Mouse (Mus musculus) ovary, postnatal 10 days (tissue): Measurements from ENCODE around the gene Irf1.

ENCODE experiments used
- DNase-seq: peaks from one replicate; pipeline ENCODE4 v3.0.0; 2022; ENCODE audit warnings: low spot score

Gene Irf1

DNA sequence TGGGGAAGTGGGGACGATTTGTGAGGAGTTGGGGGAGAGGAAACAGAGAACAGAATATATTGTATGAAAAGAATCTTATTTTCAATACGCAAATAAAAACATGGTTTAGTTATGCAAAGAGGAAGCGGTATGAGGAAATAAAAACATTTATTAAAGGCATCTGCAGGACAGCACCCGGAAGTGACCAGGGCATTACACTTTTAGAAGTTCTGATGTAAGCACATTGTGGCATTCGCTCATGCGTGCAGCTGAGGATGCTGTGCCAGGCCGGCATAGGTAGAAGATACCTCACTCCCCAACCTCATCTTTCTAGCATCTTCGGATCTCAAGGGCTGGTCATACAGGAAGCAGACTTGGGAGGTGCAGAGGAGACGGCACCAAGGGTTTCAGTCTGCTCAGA, 13.5 kb downstream of the Irf1 start:
- no peak for DNase-seq

DNA sequence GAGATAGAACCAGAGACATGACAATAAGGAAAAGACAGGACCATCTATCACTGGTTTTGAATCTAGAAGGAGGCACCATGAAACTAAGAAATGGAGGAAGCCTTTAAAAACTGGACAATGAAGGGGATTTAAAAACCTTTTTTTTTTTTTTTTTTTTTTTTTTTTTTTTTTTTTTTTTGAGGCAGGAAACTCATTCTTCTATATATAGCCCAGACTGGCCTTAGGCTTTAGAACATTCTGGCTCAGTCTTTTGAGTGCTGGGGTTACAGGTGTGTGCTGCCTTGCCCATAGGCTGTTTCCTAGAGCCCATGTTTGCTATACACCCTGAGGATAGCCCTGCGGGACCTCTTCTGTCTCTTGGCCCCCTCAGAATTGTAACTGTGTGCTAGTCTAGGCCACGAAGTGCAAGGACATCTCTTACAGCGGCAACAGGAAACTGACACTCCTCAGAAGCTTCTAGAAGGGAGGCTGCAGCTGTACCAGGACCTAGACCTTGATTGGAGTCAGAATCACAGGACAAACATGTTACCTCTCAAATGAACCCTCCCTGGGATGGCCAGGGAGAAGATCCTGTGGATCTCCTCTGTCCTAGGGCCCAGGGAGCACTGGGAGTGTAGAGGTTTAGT, 15.6 kb downstream of the Irf1 start:
- DNase-seq, result no peak

DNA sequence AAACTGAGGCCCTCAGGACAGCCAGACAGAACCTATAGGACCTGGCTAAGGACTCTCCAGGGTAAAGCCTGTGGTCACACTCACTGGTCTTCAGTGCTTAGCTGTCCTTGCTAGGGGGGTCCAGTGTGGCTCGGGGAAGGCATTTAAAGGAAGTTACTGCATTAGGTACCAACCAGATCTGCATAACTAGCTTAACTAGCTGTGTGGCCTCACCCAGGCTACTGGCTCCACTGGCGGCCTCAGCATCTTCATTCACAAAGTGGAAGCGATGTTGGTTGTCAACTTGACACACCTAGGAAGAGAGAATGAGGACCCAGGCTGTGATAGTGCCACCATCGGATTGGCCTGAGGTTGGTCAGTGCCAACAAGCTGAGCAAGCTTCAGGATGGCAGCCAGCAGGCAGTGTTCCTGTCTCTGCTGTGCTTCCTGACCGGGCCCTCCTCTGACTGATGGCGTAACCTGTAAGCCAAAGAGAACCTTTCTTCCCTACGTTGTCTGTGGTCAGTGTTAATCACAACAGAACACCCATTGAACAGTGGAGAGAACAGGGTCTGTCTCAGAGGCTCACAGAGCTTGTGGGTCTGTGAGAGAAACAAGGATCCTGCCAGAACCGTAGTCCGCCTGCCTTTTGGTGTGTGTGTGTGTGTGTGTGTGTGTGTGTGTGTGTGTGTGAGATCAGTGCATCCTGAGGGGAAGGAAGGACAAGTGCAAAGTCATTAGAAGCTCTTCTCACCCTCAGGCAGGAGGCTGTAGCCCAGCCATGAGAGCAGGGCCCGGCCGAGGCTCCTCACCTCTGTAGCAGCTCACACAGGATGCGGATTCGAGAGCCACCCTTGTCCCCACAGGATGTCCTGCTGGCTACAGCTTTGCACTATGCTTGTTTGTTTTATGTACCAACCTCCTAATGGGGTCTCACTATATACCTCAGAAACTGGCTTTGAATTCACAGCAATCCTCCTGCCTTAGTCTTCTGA, 16.5 kb downstream of the Irf1 start:
- no peak for DNase-seq

DNA sequence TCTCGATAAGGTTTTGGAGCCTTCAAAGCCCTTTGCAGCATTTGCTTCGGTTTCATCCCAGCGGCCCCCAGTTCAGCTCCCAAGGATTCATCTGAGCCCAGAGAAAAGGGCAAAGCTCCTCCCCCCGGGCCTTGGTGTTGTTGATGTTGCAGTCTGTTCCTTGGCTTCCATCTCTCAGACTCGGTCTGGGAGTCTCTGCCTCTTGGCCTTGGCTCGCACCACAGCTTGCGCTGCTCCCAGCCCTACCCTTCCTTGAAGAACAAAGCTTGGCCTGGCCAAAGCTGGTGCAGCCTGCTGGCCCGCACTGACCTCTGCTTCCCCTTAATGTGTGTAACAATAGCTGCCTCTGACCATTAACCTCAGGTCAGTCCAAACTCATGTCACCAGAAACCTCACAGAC, 18.4 kb downstream of the Irf1 start:
- DNase-seq, result no peak

DNA sequence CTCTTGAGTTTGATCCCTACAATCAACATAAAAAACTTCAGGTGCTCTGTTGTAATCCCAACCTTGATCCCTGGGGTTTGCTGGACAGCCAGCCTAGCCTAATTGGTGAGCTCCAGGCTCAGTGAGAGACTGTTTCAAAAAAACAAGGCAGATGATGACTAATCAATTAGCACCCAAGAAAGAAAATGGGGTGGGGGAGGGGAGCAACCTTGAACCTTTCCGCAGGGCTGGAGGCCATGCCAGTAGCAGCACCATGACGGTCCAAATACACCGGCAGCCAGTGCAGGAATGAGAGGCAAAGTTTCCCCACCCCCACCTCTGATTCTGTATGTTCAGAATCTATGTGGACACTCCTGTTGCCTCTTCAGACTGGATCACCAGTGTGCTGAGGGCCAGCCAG, 19.5 kb downstream of the Irf1 start:
- DNase-seq, result no peak

DNA sequence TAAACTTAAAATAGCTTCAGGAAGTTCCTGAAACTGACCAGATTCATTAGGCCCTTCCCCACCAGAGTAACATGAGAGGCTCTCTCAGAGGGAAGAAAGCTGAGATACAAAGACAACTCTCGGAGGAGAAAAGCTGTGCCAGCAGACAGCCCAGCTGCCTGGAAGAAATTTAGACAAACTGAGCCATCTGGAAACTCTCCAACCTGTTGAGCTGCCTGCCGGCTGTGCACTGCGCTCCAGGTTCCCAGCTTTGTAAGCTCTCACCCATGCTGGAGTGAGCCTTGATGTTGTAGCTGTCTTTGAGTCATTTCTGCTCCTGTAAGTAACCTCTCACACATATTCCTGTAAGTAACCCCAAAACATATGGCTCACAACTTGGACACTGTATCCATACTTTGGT, 23.2 kb downstream of the Irf1 start:
- no peak for DNase-seq

DNA sequence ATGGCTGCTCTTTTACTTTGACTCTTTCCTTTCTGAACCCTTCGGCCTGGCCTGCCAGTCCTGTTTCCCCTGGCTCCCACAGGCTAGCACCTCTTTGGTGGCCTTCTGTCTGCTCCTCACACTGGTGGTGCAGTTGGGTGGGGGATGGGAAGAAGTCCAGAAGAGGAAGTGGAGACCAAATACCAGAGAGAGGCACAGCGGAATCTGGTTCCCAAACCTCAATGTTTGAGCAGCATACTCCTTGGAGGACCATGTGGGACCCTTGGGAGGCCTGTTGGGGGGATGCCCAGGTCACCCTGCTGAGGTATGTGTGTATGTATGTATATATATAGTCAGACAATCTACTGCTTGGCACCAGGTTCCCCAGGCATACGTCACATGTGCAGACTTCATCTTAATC, 24.2 kb downstream of the Irf1 start:
- DNase-seq, result no peak

DNA sequence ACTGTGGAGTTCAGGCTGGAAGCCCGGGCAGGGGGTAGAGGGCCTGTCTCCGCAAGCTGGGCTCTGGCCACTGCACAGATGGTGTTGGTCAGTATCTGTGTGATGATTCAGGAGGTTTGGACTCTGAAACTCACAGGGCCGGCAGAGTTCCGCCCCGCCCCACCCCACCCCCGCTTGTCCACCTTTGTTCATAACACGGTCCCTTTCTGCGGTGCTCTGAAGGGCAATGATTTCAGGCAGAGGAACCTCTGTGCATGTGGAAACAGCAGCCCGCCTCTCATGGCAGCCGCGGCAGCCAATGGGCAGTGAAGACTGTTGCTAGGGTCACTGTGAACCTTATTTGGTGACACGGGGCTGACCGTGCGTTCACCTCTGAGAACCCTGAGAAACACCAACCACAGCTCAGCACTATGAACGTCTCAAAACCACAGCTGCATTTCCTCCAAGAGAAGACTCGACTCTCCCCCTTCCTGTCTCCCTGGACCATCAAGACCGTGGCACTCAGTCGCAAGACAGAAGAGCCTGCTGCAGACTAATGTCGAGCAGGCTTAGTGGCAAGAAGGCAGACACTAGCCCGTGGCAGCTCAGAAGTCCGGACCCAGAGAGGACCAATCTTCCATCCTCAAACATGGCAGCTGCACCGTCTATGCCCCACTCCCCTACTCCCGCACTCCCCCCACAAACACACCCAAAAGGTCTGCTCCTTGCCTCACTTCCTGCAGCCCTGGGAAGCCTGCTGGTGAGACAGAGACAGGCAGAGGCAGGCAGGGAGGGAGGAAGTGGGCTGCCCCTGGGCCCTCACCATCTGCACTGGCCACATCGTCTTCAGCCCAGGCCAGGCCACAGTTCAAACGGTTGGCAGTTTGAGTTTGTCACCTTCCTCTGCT, 25.1 kb downstream of the Irf1 start:
- DNase-seq, result no peak

DNA sequence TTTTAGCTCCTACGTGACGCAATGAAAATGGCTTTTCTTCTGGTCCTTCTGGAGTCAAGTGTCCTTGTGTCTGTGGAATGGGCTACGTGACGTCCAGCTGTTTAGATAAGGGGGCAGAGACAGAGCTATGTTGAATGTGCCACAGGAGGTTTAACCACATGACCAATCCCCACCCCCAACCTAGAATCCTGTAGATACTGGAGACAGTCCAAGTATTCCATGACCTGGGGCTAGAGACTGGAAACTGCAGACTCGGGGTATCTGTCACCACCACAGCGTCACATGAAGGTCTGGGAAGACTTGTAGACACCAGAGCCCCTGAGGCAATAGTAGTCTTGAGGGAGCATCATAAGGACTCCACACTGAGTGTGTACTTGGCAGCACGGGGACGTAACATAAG, 26.0 kb downstream of the Irf1 start:
- DNase-seq, result no peak

DNA sequence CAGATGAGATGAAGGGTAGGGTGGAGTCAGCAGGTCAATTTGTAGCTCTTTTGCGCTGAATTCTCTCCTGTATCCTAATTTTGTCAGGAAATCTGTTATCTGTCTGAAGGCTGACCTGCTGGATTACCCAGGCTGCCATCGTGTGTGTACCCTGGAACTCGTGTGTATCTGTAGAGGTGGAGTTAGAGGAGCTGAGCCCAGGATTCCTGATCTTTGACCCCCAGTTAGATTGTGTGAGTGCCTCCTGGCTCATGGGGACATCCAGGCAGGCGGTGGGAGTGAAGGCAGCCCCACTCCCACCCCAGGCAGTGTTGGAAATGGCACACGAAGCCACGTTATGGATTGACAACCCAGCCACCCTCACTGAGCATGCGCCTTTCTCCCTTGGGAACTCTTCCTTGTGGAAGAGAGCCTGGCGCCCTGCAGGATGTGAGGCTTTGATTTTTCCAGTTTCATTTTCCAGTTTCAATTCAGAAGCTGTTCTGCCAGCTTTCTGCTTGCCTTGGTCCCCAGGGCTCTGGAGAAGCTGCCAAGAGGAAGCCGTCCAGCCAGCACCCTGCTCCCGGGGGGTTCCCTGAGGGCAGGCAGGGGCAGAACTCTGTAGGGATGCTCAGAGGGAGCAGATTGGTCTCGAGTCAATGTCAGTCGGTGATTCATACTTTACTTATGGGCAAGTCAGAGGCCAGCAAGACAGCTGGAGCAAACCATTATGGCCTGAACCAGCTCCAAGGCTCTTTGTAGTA, 26.8 kb downstream of the Irf1 start:
- no peak for DNase-seq

DNA sequence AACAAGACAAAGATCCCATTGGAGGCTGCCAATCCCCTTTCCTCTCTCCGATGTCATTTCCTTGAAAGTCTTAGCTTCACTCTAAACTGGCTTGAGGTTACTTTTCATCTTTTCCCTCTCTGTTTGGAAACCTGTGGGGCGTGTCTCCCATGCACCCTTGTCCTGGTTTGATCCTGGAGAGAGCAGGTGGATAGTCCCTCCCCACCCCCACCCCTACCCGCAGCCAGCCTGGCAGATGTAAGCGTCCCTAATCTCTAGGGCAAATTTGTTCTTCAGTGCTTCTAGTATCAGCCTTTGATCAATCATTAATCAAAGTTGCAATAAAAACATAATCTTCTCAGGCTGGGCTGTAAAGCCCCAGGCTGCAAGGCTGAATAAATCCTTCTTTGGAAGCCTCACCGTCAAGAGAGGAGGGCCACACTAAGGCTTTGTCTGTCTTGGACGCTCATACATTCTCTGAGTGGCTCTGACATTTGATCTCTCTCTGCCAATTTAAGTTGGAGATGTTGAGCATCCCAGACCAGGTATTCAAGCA, 27.6 kb downstream of the Irf1 start:
- DNase-seq, result no peak

DNA sequence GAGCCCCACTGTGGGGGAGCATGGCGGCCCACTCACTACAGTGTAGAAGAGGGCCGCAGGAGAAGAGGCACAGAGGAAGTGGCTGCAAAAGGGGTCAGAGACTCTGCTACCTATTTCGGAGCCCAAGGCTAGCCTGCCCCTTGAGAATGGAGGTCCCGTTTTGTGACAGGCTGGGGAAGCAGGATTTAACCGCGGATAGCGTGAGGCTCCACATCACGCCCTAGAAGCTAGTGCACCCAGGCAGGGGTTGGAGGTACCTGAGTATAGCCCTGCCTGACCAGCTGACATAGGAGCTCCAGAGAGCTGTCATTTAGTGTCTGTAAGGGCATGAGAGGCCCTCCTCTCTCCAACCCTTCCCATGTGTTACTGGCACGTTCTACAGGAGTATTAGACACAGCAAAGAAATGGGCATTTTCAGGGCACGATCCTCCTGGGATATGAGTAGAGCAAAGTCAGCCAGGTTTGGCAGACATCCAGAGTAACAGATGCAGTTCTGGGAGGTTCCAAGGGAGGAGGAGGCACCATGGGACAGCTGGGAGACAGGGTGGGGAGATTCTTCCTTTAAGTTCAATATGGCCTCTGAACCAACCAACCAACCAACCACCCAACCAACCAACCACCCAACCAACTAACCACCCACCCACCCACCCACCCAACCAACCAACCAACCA, 28.4 kb downstream of the Irf1 start:
- no peak for DNase-seq

DNA sequence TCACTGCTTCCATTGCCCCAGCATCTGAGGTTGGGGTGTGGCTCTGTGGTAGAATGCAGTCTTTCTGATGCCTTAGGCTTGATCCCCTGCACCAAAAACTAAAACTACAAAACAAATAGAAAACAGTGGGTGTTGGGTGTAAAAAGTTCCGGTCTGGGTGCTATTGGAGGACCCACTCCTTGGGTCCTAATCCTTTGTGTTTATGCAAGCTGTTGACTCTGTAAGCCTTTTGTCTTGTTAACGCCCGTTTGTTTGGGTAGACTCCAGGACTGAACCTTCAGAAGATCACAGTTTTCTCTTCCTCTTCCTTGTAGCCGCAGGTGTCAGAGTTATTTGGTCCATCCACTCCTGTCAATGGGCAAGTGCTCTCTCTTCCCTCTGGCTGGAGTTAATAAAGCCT, 30.2 kb downstream of the Irf1 start:
- DNase-seq, result no peak

DNA sequence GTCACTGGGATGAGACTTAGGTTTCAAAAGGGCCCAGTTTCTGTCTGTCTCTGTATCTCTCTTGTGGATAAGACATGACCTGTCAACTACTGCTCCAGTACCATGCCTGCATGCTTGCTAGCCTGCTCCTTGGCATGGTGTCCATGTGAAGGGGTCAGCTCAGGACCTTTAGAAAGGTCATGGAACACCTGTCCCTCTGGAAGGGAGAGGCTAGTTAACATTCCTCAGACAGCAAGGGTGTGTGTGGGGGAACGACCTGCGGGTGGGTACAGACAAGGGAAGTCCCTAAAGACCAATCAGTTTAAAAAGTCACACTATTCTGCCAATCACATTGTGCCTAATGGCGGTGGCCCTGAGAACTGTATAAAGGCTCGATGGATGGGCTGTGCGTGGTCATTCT, 31.2 kb downstream of the Irf1 start:
- DNase-seq, result no peak

DNA sequence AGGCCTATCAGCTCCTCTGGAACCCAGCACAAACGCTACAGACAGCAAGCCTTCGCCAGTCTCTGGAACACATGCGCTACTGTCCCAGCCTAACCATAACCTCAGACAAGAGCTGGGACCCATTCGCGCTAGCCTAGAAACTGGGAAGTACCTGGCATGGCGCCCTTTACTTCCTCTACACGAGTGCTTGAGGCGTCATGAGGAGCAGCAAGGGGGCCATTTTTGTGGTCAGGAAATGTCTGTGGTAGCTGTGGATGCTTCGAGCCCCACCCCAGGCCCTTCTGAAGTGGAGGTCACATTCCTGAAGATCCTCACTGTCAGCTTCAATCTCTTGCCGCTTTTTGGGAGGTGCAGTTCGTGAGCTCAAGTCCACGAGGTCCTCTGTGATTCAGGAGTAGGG, 33.3 kb downstream of the Irf1 start:
- no peak for DNase-seq

DNA sequence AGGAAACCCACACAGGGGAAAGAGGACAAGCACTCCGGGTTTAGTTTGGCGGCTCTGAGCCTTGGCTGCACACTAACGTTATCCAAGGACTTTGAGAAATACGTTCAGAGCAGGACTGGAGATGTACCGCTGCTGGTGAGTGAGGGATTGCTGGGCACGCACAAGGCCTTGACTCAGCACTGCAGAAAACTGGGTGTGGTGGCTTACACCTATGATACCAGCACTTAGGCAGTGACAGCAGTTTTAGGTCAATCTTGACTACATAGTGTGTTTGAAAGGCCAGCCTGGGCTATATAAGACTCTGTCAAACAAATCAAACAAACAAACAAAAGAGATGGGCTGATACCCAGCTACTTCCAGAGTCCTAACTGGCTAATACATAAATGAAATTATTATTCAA, 33.7 kb downstream of the Irf1 start:
- no peak for DNase-seq

DNA sequence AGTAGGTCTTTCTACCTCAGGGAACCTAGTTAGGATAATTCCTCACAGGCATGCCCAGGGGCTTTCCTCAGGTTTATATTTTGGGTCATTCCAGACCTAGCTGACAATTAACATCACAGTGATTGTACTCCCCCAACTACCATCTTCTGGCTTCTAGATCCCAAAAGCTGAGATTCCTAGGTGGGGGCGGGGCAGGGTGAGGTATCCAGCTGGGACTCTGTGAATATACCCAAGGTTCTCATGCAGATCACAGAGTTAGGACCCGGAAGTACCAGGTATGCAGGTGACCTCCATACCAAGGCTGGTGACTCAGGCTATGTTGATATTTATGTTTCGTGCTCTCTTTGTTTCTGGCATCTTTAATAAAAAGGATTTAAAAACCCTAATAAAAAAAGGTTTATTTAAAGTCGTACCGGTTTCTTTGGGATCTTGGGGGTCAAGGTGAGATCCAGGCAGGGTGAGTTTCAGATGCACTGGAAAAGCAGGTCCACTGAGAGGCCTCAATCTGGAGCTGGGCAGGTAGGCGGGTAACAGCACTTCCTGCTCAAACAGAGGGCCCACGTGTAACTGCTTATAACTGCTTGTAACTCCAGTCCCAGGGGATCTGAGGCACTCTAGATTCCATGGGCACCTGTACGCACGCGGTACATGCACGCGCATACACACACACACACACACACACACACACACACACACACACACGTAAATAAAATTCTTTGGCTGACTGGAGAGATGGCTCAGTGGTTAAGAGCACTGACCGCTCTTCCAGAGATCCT, 34.9 kb downstream of the Irf1 start:
- DNase-seq, result no peak

DNA sequence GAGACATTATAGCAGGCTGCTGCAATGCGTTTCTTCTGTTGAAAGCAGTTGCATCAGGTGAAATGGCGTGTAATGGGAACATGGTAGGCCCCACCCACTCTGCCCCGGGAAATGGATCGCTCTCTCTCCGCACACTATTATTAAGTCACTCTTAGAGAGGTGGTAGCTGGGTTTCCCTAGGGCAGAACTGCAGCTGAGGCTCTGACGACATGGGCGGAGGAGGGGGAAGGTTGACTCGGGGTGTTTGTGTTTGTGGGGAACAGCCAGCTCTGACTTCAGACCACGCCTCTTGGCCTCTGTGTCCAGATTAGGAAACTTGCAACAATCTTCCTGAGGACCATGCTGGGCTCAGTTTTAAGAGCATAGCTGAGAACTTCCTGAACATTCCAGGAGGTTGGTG, 36.0 kb downstream of the Irf1 start:
- no peak for DNase-seq

DNA sequence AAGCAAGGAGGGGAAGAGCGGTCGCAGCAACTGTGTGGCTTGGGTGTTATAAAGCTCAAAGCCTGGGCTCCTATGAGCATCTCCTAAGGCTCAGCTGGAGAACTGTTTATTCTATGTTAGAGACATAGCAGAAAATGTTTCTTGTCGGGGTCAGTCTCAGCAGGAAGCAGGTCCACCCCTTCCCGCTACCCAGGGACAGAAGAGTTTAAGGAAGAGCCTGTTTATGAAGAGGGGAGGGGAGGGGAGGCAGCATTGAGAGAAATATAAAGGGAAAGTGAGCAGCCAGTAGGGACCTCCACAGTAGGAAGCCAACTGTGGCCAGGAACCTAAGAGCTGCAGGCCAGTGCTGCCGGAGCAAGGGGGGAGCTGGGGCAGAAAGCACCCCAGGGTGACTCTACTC, 39.5 kb downstream of the Irf1 start:
- DNase-seq, result no peak

DNA sequence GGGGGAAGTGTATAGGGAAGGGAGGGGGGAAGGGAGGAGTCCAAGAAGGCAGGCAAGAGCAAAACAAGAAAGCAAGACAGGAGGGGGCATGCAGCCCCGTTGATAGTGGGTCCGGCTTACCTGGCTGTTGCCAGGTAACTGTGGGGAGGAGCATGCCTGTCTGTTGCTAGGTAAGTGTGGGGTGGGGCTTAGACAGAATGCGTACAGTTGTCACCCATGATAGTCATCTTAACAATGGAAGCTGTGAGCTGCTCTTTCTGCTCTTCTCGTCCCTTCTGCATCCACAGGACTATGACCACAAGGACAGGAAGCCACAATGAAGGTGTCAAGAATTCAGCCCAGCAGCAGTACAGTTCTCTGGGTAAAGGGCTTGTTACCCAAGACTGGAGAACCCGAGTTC, 40.3 kb downstream of the Irf1 start:
- no peak for DNase-seq
